Mouse (Mus musculus): ENCODE measurements around the gene Fthl17a. TPM values are rescaled to one million over a fixed set of nuclear protein-coding genes. Genes with fewer than 3 reads are reported as not detected.

Fthl17a gene
- polyA plus RNA-seq, 1 experiment from 2014 or later: not detected

DNA sequence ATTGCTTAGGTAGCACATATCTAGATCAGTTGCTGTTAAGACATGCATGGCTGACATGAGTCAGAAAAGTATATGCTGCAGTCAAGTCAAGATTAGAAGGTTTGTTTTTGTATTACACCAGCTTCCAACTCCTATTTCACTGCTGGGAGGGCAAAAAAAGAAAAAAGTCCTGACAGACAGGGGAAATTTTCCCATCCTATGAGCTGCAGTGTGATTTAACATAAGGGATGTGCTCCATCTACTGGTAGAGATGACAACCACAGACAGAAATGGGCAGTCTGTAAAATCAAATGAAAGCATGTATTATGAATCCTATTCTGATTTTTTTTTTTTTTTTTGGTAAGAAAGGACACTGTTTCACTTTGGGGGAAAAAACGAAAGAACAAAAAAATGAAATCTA, 69.7 kb downstream of the Fthl17a start:
- no peak overlapping the region for H3K27ac ChIP-seq (ENCODE audit: low read length)
- no peaks in the 10 kb centered on the region for H3K36me3 ChIP-seq (ENCODE audit: control insufficient read depth, insufficient read depth)
- no peak overlapping the region for H3K4me2 ChIP-seq (ENCODE audit: low read length)
- WGBS: 25% methylated on average over 1 of the region's 1 CpGs
- no peaks in the 10 kb centered on the region for H3K9me3 ChIP-seq (ENCODE audit: control insufficient read depth, low read length)
- H3K4me1 ChIP-seq (replicated peaks; ENCODE audit: control insufficient read depth, insufficient read depth, low read length): no peaks in the 10 kb centered on the region
- no peaks in the 10 kb centered on the region for H3K27me3 ChIP-seq (replicated peaks; ENCODE audit: control insufficient read depth, insufficient read depth, low read length)
- H3K4me3 ChIP-seq (replicated peaks; ENCODE audit: low read length): no peak overlapping the region
- no peak overlapping the region for H3K9ac ChIP-seq (replicated peaks; ENCODE audit: low read depth, low read length)
- peak; percentile 68; the same call in 1 of the 2 replicates for ATAC-seq
